Mouse (Mus musculus): ENCODE measurements around the gene Nadsyn1.

GRCm38 (mm10) chr7:143752056-143752455, 70.6 kb downstream of the Nadsyn1 start:
- TF ChIP-seq POLR2A (IDR thresholded peaks at IDR 0.05; ENCODE audit: low read depth, low read length) (no peak), CTCF (IDR thresholded peaks at IDR 0.05; ENCODE audit: borderline replicate concordance, insufficient read depth, low read length) (no peak)

All from embryonic fibroblast, embryonic 13.5 days (primary cell).